In the genomic region with DNA sequence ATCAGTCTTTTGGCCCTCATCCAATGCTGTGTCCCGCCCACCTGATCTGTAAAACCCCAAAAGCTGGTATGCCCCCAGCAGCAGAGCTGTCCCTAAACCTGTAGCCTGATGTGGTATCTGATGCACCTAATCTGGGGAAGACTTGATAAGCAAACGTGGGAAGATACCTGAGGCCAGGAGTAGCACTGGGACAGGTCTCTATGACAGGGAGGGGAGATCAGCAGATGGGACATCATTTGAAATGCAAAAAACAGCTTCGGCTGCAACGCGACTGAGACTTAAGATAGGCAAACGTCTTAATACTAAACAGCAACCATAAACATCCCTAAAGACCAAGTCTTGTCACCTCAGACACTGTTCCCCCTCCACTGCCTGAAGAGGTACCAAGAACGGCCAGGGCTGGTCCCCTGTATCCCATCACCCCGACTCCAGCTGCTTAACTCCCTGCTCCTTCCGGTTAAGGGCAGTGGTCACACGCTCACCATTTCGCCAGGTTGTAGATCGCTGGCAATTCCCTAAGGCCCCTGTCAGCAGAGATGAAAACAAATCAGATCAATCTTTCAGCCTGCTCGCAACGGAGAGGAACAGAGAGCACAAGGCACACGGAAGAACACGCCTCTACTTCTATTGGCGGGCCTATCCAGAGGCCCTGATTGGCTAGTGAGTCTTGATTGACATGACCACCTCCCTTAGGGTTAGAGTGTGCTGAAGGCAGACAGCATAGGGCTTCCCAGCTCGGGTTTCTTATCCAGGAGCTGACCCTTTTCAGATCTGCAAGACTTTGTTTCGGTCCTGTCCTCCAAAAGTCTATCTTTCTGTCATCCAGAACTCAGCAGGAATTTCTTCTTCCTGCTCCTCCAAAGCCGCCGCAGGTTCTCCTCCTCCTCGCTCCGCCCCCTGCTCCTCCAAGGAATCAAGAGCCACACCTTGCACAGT, we compare ENCODE assay signal across 8 mouse cellular contexts. TPM values are rescaled to one million over a fixed set of nuclear protein-coding genes. Genes with fewer than 3 reads are reported as not detected.
DNase-seq lines count a peak whose midpoint lies in the region; ATAC-seq and TF ChIP-seq lines count a peak whose summit lies in the region.
"Not testable (repeated sequence)": the region's sequence is repeated elsewhere in the genome, so short reads cannot be mapped to it uniquely, and the experiment has no call there.

A gene (minus strand): TSS at position 610 of the 936 bp plus-strand sequence.

- peak within 1 kb of the TSS; percentile 44; the same call in 1 of the 2 replicates for H3K9ac ChIP-seq in hindbrain, postnatal 0 days (replicated peaks; ENCODE audit: low read length)

- not testable (repeated sequence) for H3K36me3 ChIP-seq in hindbrain, postnatal 0 days (ENCODE audit: insufficient read depth, low read length)

- peak within 1 kb of the TSS; percentile 50 for H3K4me3 ChIP-seq in hindbrain, postnatal 0 days (ENCODE audit: low read length)

- peak; percentile 100 for ATAC-seq in common myeloid progenitor, adult 5-6 weeks (replicated peaks; ENCODE audit: low read depth, poor library complexity, severe bottlenecking)
- ATAC-seq in hindbrain, postnatal 0 days = peak; percentile 99

- not testable (repeated sequence) for H3K9me3 ChIP-seq in hindbrain, postnatal 0 days (ENCODE audit: low read length)

- 0 out of 2 replicates have a peak within 1 kb of the TSS, but pooled peaks have one; percentile 41 for H3K27ac ChIP-seq in hindbrain, postnatal 0 days

- peak within 1 kb of the TSS; percentile 65 for H3K4me2 ChIP-seq in hindbrain, postnatal 0 days (ENCODE audit: low read depth, low read length)

- H3K27me3 ChIP-seq in hindbrain, postnatal 0 days (ENCODE audit: insufficient read depth, low read length) = not testable (repeated sequence)

- WGBS in hindbrain, postnatal 0 days = 4% methylated on average over 20 of the region's 23 CpGs

- not testable (repeated sequence) for TF ChIP-seq CTCF in hindbrain, postnatal 0 days (IDR thresholded peaks at IDR 0.05; ENCODE audit: low read depth)

- peak; percentile 29 for DNase-seq in T-cell, adult 2 months (ENCODE audit: low spot score)
- peak; percentile 19 for DNase-seq in gastrocnemius, adult 18-20 months (ENCODE audit: low spot score)
- DNase-seq in hindbrain, postnatal 0 days (ENCODE audit: low spot score) = peak; percentile 36
- peak; percentile 43 for DNase-seq in left cerebral cortex, adult 11 months (ENCODE audit: low spot score)
- DNase-seq in lung, postnatal 25 days (ENCODE audit: low spot score) = peak; percentile 40
- peak; percentile 30 for DNase-seq in retina, adult 2 months (ENCODE audit: low read depth, low spot score)
- DNase-seq in thymus, postnatal 25 days = peak; percentile 57

- not testable (repeated sequence) for H3K4me1 ChIP-seq in hindbrain, postnatal 0 days (ENCODE audit: insufficient read depth, low read length)

RNA-seq across cellular contexts. Expression of the gene that starts here (rescaled TPM):
- total RNA-seq in common myeloid progenitor, adult 5-6 weeks (2017) = 5.9 and 8.5 TPM in 2 replicates
- total RNA-seq in gastrocnemius, adult 18-20 months (2021) = under 1 TPM; 0.07 to 0.26 TPM
- total RNA-seq in hindbrain, postnatal 0 days (2014; rRNA removed) = 1.5 and 3.1 TPM in 2 replicates
- polyA plus RNA-seq in hindbrain, postnatal 0 days (2015; fragmentation: Nextera tagmentation; extraction: Ambion mirVana) = 4.3 and 4.8 TPM in 2 replicates

Comparison
In these comparisons a context has a peak if more than half of its experiments do, and no peak if none do; other contexts are left out.
1. Peak in every context shown above with its lines: DNase-seq, ATAC-seq, H3K4me3 ChIP-seq and H3K27ac ChIP-seq.
2. Peak in DNase-seq in gastrocnemius, adult 18-20 months; RNA of the gene not detected or under 1 TPM.